Mouse (Mus musculus): ENCODE measurements around the gene Arhgap45.

Gene Arhgap45

DNA sequence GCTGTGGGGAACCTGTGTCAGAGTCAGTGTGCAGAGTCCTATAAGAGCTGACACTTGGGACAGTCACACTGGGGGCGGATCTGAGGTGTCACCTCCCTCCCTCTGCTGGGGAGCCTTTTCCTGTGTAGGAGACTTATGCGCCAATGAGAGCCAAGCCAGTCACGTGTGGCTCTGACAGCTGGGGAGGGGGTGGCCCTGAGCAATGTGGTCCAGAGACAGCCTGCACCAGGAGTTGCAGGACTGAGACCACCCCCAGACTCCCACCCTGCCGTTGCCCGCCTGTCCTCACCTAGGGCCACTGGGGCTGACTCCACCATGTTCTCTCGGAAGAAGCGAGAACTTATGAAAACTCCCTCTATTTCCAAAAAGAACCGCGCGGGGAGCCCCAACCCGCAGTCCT lies at the start of gene Arhgap45:
TSS of gene Arhgap45 (plus strand) at position 143 of the 400 bp plus-strand sequence.
- WGBS: 66% methylated on average over 11 of the region's 11 CpGs

DNA sequence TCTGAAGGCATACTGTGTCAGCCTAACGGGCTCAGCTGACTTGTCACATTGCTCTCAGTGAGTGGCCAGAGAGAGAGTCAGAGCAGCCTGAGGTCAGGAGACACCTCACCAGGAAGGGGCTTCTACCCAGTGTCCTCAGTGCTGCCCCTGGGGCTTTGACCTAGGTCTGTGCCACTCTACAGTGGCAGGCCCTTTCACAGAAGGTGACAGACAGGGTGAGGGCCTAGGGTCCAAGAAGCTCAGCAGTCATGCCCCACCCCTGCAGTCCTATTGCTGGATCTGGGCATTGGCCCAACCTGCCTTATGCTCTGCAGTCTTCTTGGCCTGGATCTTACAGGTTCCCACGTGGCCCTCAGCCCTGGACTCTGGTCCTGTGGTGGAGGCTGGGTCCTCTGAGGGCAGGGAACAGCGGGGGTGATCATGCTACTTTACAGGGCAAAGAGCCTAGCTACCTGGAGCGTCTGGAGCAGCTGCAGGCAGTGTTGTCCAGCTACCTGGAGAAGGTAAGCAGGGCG lies 49.5 kb upstream of the Arhgap45 start:
- WGBS: 87% methylated on average over 5 of the region's 5 CpGs

DNA sequence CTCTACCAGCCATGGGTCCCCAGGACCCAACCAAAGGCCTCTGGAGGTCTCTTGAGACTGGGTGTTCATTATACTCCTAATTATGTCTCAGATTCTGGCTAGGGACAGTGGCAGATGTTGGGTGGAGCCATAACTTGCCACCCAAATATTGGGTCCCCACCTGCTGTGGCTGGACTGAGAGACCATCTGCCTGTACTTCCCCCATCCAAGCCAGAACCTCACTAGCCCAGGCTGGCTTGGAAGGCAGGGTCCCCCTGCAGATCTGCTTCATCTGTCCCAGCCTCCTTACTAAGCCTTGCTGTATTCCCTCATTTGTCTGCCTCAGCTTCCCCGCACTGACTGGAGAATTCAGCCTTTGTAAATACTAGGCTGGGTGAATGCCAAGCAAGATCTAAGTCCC lies 48.3 kb upstream of the Arhgap45 start:
- 63% methylated on average over 1 of the region's 1 CpGs for WGBS

DNA sequence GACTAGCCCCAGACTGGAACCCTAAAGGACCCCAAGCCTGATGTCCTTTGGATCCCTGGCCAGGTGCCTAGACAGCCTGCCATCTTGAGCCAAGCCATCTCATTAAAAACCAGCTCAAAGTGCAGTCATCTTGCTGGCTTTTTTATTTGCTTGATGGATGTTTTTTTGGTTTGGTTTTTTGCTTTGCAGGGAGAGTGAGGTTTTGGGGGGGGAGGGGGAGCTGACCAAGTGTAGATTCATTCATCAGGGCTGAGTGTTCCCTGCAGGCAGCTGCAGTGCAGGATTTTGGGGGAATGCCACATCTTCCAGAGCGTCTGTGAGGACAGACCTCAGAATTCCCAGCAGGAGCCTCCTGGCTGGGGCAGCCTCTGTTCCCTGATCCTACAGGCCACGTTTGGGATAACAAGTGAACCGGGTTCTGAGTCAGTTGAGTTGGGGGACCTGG lies 47.3 kb upstream of the Arhgap45 start:
- WGBS: 20% methylated on average over 3 of the region's 3 CpGs

DNA sequence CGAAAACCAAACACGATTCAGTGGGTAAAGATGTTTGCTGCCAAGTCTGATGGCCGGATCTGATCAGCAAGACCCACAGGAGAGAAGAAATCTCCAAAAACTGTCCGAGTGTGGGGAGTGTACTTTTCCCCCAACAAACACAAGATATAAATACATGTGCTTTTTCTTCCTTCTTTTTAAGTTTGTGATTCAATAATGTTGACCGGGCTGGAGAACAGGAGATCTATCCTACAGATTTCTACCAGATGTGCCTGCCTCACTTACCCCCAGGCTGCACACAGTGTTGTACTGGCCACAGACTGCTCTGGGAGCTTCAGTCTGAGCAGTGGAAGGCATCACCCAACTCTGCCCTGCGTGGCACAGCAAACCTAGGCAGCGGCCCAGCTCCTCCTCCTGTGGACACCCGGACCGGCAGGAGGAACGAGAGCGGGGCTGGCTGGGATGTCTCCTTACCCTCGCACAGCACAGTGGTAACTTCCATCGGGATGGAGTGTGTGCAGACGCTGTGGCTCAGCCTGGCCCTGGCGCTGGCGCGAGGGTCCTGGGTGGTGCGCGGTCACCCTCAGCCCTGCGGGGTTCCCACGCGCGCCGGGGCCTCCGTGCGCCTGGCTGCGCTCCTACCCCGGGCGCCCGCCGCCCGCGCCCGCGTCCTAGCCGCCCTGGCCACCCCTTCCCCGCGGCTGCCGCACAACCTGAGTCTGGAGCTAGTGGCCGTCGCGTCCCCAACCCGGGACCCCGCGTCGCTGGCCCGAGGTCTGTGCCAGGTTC lies 45.9 kb upstream of the Arhgap45 start, which contains the start of gene Grin3b:
TSS of gene Grin3b (plus strand) at position 301 of the 768 bp plus-strand sequence.
- WGBS: 6% methylated on average over 46 of the region's 47 CpGs

DNA sequence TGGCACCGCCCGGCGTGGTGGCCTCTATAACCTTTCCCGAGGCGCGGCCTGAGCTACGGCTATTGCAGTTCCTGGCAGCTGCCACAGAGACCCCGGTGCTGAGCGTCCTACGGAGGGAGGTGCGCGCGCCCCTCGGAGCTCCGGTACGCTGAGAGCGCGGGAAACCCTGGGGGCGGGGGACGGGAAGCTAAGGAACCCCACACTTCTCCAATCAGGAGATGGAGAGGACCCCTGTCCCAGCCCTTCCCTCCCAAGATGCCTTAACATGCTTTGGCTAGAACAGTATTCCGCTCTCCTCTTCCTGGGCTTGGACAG lies 45.3 kb upstream of the Arhgap45 start:
- 7% methylated on average over 21 of the region's 21 CpGs for WGBS

DNA sequence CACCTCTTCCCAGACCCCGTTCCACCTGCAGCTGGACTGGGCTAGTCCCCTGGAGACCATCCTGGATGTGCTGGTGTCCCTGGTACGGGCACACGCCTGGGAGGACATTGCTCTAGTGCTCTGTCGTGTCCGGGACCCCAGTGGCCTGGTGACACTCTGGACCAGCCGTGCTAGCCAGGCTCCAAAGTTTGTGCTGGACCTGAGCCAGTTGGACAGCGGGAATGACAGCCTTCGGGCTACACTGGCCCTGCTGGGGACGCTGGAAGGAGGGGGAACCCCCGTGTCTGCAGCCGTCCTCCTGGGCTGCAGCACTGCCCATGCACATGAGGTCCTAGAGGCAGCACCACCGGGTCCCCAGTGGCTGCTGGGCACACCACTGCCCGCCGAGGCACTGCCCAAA lies 43.6 kb upstream of the Arhgap45 start:
- 51% methylated on average over 14 of the region's 14 CpGs for WGBS

DNA sequence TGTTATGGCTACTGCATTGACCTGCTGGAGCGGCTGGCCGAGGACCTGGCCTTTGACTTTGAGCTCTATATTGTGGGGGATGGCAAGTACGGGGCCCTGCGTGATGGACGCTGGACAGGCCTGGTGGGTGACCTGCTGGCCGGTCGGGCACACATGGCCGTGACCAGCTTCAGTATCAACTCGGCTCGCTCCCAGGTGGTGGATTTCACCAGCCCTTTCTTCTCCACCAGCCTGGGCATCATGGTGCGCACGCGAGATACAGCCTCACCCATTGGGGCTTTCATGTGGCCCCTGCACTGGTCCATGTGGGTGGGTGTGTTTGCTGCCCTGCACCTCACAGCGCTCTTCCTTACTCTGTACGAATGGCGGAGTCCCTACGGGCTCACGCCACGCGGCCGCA lies 42.4 kb upstream of the Arhgap45 start:
- WGBS: 94% methylated on average over 21 of the region's 21 CpGs

DNA sequence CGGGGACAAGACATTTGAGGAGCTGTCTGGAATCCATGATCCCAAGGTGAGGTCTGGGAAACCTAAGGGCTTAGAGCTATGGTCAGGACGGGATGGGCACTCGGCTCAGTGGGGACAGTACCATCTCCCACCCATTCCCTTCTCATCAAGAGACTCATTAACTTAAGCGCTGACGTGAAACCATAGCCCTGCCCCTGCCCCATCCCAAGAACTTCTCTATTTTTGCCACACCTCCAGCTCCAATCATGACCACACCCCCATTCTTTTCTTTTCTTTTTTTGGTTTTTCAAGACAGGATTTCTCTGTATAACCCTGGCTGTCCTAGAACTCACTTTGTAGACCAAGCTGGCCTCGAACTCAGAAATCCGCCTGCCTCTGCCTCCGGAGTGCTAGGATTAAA lies 41.8 kb upstream of the Arhgap45 start:
- WGBS: 89% methylated on average over 8 of the region's 8 CpGs

DNA sequence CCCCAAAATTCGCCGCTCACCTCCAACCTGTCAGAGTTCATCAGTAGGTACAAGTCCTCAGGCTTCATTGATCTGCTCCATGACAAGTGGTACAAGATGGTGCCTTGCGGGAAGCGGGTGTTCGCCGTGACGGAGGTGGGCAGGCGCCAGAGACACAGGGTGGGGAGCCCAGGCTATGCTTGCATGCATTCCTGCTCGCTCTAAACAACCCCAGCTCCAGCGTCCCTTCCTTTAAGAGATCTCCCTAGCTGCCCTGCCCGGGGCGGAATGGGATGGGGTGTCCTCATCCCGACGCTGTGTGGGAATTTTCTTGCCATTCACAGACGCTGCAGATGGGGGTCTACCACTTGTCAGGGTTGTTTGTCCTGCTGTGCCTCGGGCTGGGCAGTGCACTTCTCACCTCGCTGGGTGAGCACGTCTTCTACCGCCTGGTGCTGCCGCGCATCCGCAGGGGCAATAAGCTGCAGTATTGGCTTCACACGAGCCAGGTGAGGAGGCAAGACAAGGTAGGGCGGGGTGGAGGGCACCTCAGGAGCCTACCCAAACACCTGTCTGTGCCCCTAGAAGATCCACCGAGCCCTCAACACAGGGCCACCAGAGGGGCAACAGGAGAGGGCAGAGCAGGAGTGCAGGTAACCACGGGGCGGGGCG lies 40.3 kb upstream of the Arhgap45 start:
- 89% methylated on average over 28 of the region's 28 CpGs for WGBS

DNA sequence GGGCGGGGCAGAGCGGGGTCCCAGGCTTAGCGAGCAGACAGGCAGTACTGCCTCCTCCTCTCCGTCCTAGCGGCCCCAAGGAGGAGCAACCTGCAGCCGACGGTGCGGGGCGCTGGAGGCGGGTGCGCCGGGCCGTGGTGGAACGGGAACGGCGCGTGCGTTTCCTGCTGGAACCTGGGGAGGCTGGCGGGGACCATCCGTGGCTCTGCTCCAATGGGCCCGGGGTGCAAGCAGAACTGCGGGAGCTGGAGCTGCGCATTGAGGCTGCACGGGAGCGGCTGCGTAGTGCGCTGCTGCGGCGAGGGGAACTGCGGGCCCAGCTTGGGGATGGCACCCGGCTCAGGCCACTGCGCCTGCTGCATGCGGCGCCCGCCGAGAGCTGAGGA lies 39.7 kb upstream of the Arhgap45 start:
- WGBS: 82% methylated on average over 31 of the region's 36 CpGs

DNA sequence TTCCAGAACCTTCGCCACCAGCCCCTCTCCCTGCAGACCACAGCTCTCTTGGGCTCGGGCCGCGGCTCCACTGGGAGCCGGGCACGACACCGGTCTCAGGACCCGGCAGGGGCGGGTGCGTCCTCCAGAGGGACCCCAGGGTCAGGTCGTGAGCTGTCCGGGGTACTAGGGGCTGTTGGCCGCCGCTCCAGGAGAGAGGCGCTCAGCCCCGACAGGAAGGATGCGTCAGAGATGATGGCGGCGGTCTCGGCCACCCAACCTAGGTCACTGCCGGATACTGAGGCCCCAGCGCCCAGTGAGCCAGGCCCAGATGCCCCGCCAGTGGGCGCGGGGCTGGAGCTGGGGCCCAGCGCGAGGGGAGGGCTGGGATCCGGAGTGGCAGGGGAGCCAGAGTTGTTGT lies 39.1 kb upstream of the Arhgap45 start:
- WGBS: 88% methylated on average over 28 of the region's 28 CpGs

DNA sequence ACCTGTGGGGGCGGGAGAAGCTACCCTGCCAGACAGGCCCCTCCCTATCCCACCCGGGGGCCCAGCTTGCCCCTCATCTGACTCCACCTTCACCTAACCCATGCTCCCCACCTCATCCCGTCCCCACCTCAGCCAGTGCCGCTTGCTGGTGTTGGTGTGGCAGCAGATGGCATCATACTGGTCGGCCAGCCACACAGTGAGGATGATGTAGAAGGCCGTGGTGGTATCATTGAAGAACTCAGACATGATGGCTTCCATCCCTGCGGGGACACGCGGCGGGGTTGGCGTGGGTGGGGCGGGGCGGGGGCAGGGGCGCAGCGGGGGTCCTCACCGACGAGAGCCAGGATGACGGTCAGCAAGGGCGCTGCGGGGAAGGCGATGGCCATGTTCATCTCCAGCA lies 38.4 kb upstream of the Arhgap45 start:
- WGBS: 95% methylated on average over 21 of the region's 21 CpGs

DNA sequence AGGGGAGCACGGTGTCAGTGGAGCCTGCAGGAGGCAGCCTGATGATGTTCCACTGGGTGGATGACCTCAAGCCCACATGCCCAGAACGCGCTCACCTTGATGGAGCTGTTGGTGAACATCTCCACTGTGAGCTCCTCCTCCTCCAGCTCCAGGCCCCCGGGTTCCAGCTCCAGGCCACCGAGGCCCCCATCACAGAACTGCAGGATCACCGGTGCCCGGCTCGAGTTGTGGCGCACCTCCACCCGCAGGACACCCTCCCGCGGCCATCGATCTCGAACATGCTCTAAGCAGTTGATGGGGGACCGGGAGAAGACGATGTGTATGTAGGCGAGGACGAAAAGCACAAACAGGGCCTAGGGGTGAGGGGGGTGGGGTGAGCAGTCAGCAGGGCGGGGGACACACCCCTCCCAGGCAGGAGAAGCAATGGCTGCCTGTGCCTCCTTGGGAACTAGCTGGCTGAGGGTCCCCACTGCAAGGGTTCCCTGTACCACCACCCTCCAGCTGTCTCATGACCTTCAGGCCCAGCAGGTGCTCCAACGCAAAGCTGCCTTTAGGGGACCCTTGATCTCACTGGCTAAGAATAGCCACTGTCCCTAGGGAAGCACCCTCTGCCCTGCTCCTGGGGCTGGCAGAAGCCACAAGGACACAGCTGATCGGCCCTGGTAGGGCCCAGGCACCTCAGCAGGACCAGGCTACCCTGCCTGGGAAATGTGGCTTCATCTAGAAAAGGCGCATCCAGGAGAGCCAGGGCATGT lies 36.9 kb upstream of the Arhgap45 start:
- 88% methylated on average over 22 of the region's 22 CpGs for WGBS

DNA sequence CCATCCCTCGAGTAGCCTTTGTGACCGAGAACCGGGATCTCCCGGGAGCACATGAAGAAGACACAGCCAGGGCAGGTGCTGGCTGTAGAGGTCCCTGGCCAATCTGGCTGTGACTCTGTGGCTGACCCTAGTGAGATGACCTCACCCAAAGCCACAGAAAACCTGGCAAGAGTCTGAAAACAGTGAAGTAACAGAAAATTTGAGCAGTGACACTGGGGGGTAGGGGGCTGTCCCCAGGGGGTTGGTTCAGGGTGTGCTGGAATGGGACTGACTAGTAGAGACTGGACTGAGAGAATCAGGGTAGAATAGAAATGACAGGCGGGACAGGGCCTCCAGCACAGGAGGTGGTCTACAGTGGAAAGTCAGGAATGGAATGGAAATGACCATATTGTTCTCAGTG lies 33.2 kb upstream of the Arhgap45 start:
- 66% methylated on average over 5 of the region's 5 CpGs for WGBS

DNA sequence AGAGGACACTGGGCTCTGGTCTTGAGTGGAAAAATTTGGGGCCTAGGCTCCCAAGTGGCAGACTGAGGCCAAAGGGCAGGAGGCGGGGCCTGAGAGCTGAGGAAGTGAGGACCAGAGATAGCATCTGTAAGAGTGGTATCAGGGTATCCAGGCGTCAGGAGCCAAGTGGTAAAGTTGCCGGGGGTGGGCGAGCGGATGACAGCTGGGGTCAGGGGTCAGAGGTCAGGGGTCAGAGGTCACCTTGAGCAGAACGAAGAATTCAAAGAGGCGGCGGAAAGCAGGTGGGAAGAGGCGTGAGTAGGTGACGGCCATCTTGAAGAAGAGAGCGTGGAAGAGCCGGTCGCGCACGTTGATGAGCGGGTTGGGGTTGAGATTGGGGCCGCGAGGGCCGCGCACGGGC lies 32.8 kb upstream of the Arhgap45 start:
- under 1% methylated on average over 21 of the region's 21 CpGs for WGBS

DNA sequence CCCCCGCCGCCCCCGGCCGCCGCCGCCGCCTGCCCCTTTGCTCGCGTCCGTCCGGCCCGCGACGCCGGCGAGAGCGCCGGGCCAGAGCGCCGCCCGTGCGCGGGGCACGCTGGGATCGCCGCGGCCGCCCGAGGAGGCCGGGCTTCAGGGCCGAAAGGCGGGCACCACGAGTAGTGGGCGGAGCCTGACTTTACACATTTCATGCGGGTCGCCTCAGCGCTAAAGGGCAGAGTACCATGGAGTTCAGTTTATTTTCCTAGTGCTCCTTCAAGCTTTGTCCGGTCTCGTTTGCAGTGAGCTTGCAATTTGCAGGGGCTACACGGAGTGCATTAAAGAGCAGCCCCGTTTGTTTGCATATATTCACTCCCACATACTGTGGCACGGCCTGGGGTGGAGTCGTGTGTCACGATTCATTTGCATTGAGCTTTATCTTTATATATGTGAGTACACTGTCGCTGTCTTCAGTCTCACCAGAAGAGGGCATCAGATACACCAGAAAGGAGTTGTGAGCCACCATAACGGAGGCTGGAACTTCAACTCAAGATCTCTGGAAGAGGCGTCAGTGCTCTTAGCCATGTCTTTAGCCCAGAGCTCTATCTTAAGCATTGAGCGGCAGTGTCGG lies 32.1 kb upstream of the Arhgap45 start, which contains the start of gene Tmem259:
TSS of gene Tmem259 (minus strand) at position 136 of the 622 bp plus-strand sequence.
- WGBS: under 1% methylated on average over 44 of the region's 49 CpGs

DNA sequence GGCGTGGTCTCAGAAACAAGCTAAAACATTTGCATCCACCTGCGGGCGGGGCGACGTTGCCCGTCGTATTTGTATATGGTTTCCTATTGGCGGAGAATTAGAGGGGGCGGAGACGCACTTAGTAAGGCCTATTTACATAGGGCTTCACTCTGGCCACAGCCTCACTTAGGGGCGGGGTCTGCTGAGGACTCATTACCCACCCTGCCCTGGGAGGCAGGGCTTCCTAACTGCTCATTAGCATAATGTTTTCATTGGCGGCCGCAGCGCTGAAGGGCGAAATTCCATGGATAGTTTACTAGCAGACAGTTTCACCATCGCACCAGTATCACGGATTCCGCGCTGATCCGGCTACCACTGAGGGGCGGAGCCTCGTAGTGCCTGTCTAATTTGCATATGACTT lies 31.6 kb upstream of the Arhgap45 start:
- WGBS: 1% methylated on average over 22 of the region's 22 CpGs

DNA sequence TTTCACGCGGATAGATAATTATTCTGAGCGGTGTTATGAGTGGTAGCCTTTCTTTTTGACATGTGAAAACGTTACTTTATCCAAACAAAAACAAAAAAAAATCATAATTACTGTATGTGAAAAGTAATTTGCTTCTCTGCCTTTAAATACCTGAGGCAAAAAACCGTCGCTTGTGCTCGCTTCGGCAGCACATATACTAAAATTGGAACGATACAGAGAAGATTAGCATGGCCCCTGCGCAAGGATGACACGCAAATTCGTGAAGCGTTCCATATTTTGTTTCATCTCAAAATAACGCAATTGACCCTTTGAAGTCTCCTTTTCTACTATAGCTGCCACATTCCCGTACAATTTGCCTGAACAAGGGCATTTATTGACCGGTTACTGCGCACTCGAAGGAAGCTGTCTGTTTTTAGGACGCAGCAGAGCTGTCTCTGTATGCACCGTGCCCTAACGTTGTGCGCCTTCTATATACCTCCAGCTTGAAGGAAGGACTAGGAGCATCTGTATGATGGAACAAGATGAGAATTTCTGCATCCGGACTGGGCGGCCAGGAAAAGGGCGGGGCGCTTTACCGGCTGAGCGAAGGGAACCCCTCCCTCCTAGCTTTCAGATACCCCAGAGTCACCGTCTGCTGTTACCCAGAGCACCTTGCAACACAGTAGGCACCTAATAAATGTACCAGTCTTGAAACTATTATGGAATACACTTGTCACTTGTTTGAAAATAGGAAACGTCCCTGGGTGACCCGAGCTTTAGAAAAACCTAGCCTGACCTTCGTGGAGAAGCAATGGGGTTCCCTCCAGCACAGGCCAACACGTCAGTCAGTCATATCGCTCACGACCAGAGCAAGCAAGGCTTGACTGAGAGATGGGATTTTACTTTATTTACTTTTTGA lies 30.9 kb upstream of the Arhgap45 start:
- WGBS: 2% methylated on average over 35 of the region's 35 CpGs

DNA sequence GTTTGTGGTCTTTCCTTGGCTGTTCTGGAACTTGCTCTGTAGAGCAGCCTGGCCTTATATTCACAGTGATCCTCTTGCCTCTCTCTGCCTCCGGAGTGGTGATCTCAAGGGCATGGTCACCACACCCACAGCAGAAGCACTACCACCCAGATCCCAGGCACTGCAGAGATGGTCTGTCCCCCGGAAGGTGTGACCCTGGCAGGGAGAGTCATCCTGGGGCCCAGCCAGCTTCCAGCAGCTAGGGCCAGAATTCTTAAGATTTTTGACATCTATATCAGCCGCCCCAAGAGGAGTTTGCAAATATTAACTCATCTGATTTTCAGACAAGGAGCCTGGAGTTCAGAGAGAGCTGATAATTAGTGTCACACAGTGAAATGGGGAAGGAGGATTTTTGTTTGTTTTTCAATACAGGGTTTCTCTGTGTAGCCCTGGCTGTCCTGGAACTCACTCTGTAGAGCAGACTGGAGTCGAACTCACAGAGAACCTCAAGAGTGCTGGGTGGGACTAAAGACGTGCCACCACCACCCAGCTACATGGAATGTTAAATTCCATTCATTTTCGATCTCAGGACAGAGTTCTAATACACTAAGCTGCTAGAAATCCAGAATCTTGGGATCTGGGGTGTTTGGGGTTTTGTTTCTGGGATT lies 30.1 kb upstream of the Arhgap45 start:
- 43% methylated on average over 6 of the region's 6 CpGs for WGBS

Measured in cerebral cortex, adult 2 months (tissue).